Comparison of ENCODE assay signal across 29 mouse cellular contexts in genomic region chr4:43020876-43021275, GRCm38 (mm10). TPM values are rescaled to one million over a fixed set of nuclear protein-coding genes. Genes with fewer than 3 reads are reported as not detected.
DNase-seq lines count a peak whose midpoint lies in the region; ATAC-seq and TF ChIP-seq lines count a peak whose summit lies in the region.
"Had no signal": no experiment of that assay in that cellular context is flagged by ENCODE, and none has a peak within 500 bp of the region (broad histone marks: within the 10 kb centered on the region; RNA-seq: fewer than 3 reads in every experiment).

No protein-coding gene starts in this region.

- H3K9me3 ChIP-seq in midbrain, embryonic 11.5 days (ENCODE audit: control insufficient read depth, low read length) = no peaks in the 10 kb centered on the region
- H3K9me3 ChIP-seq in midbrain, embryonic 13.5 days = no peaks in the 10 kb centered on the region
- H3K9me3 ChIP-seq in ES-Bruce4 (replicated peaks; ENCODE audit: control insufficient read depth, insufficient read depth, low read length, poor library complexity, severe bottlenecking) = no peaks in the 10 kb centered on the region
- H3K9me3 ChIP-seq in G1E (replicated peaks) = no peaks in the 10 kb centered on the region
- H3K9me3 ChIP-seq: embryonic facial prominence, embryonic 12.5 days; embryonic facial prominence, embryonic 15.5 days; forebrain, embryonic 12.5 days; forebrain, embryonic 15.5 days; heart, embryonic 10.5 days; heart, embryonic 13.5 days; hindbrain, embryonic 12.5 days; intestine, embryonic 15.5 days had no signal

- TF ChIP-seq CTCF in ES-Bruce4 (IDR thresholded peaks at IDR 0.05; ENCODE audit: low read depth, low read length) (peak; percentile 37), G1E (IDR thresholded peaks at IDR 0.05; ENCODE audit: low read depth, low read length) (no peak)

- TF ChIP-seq EP300 in ES-Bruce4 (IDR thresholded peaks at IDR 0.05; ENCODE audit: insufficient read depth, low read depth, low read length) = no peak

- H3K27me3 ChIP-seq in midbrain, embryonic 11.5 days (ENCODE audit: control insufficient read depth, insufficient read depth, low read length) = no peaks in the 10 kb centered on the region
- no peaks in the 10 kb centered on the region for H3K27me3 ChIP-seq in midbrain, embryonic 13.5 days
- no peaks in the 10 kb centered on the region for H3K27me3 ChIP-seq in ES-Bruce4 (ENCODE audit: control insufficient read depth, insufficient read depth, low read length, poor library complexity, severe bottlenecking)
- H3K27me3 ChIP-seq in G1E (ENCODE audit: insufficient read depth, low read length) = peaks cover 2% of the 10 kb centered on the region; the same call in 1 of the 2 replicates
- H3K27me3 ChIP-seq: CH12.LX; embryonic facial prominence, embryonic 12.5 days; embryonic facial prominence, embryonic 15.5 days; forebrain, embryonic 12.5 days; forebrain, embryonic 15.5 days; heart, embryonic 13.5 days; hindbrain, embryonic 12.5 days; intestine, embryonic 15.5 days; Patski had no signal

- H3K4me1 ChIP-seq in midbrain, embryonic 11.5 days (ENCODE audit: control insufficient read depth, insufficient read depth, low read length) = peaks cover 9% of the 10 kb centered on the region
- H3K4me1 ChIP-seq in midbrain, embryonic 13.5 days (replicated peaks) = peaks cover 20% of the 10 kb centered on the region
- peaks cover 2% of the 10 kb centered on the region for H3K4me1 ChIP-seq in ES-Bruce4 (ENCODE audit: control insufficient read depth, insufficient read depth, low read length)
- H3K4me1 ChIP-seq in G1E (ENCODE audit: insufficient read depth, low read depth, low read length) = peaks cover 60% of the 10 kb centered on the region

- no peak overlapping the region for H3K4me3 ChIP-seq in midbrain, embryonic 11.5 days (ENCODE audit: low read depth, low read length)
- no peak overlapping the region for H3K4me3 ChIP-seq in midbrain, embryonic 13.5 days (replicated peaks)
- H3K4me3 ChIP-seq in ES-Bruce4 (ENCODE audit: low read depth, low read length) (no peak overlapping the region), G1E (ENCODE audit: low read depth, low read length) (peak overlapping the region; percentile 64; the same call in 1 of the 2 replicates)
- H3K4me3 ChIP-seq: embryonic facial prominence, embryonic 12.5 days; embryonic facial prominence, embryonic 15.5 days; erythroblast, embryonic 14.5 days; forebrain, embryonic 12.5 days; forebrain, embryonic 15.5 days; heart, adult 2 months; heart, embryonic 10.5 days; heart, embryonic 13.5 days; hindbrain, embryonic 12.5 days; intestine, embryonic 15.5 days had no signal

- WGBS in midbrain, embryonic 11.5 days = 80% methylated on average over 16 of the region's 16 CpGs
- WGBS in midbrain, embryonic 13.5 days = 86% methylated on average over 16 of the region's 16 CpGs

- no peak overlapping the region for H3K27ac ChIP-seq in midbrain, embryonic 11.5 days (ENCODE audit: low read depth, low read length)
- H3K27ac ChIP-seq in midbrain, embryonic 13.5 days = no peak overlapping the region
- H3K27ac ChIP-seq in ES-Bruce4 (ENCODE audit: insufficient read depth, low read length) = no peak overlapping the region; the same call in 1 of the 2 replicates
- H3K27ac ChIP-seq: embryonic facial prominence, embryonic 12.5 days; embryonic facial prominence, embryonic 15.5 days; forebrain, embryonic 12.5 days; forebrain, embryonic 15.5 days; heart, adult 2 months; heart, embryonic 10.5 days; heart, embryonic 13.5 days; hindbrain, embryonic 12.5 days; intestine, embryonic 15.5 days had no signal

- no peak overlapping the region for H3K9ac ChIP-seq in midbrain, embryonic 11.5 days (ENCODE audit: low read length)
- no peak overlapping the region for H3K9ac ChIP-seq in midbrain, embryonic 13.5 days (replicated peaks)
- H3K9ac ChIP-seq in ES-Bruce4 (ENCODE audit: low read depth, poor library complexity, severe bottlenecking) = peak overlapping the region; percentile 21; the same call in 1 of the 2 replicates
- H3K9ac ChIP-seq: embryonic facial prominence, embryonic 12.5 days; embryonic facial prominence, embryonic 15.5 days; forebrain, embryonic 12.5 days; forebrain, embryonic 15.5 days; heart, embryonic 13.5 days; hindbrain, embryonic 12.5 days; intestine, embryonic 15.5 days had no signal

- no peak overlapping the region for H3K4me2 ChIP-seq in midbrain, embryonic 11.5 days
- H3K4me2 ChIP-seq in midbrain, embryonic 13.5 days (replicated peaks) = no peak overlapping the region
- H3K4me2 ChIP-seq: embryonic facial prominence, embryonic 12.5 days; embryonic facial prominence, embryonic 15.5 days; forebrain, embryonic 12.5 days; forebrain, embryonic 15.5 days; heart, embryonic 13.5 days; hindbrain, embryonic 12.5 days; intestine, embryonic 15.5 days had no signal

- H3K36me3 ChIP-seq in midbrain, embryonic 11.5 days (ENCODE audit: control insufficient read depth, insufficient read depth, low read length) = peaks cover 18% of the 10 kb centered on the region
- peaks cover 74% of the 10 kb centered on the region for H3K36me3 ChIP-seq in midbrain, embryonic 13.5 days
- peaks cover 32% of the 10 kb centered on the region for H3K36me3 ChIP-seq in ES-Bruce4 (ENCODE audit: control insufficient read depth, insufficient read depth, low read length, poor library complexity, severe bottlenecking)
- peaks cover 85% of the 10 kb centered on the region for H3K36me3 ChIP-seq in G1E (replicated peaks)

- no peak for TF ChIP-seq POLR2A in ES-Bruce4 (IDR thresholded peaks at IDR 0.05; ENCODE audit: insufficient read depth, low read length)

- peak; percentile 44 for DNase-seq in midbrain, embryonic 11.5 days (ENCODE audit: low spot score, missing footprints)
- DNase-seq in G1E (ENCODE audit: low spot score) (no peak), ZHBTc4 (ENCODE audit: low read depth, low spot score) (peak; percentile 59)
- DNase-seq in kidney, adult 11 months = no peak
- no peak for DNase-seq in embryo, embryonic 9.5 days (ENCODE audit: extremely low spot score)
- no peak for DNase-seq in retina, postnatal 1 day
- DNase-seq: adrenal gland, adult 8-10 months; adrenal gland, postnatal 36 days; B cell, adult 2 months; cerebellum, adult 9-10 months; gastrocnemius, postnatal 25 days; heart, adult 2 months; heart, postnatal 14 days; kidney, adult 18-20 months had no signal

- ATAC-seq in midbrain, embryonic 11.5 days (ENCODE audit: low FRiP score) = no peak
- no peak for ATAC-seq in midbrain, embryonic 13.5 days
- no peak for ATAC-seq in G1E (ENCODE audit: extremely low read depth, insufficient number of reproducible peaks, low FRiP score, poor library complexity, severe bottlenecking)
- ATAC-seq: activated CD4-positive, CD25-positive, alpha-beta regulatory T cell, adult 4 months; forebrain, embryonic 15.5 days; hindbrain, embryonic 16.5 days; intestine, embryonic 15.5 days; Patski had no signal

RNA-seq across cellular contexts. Expression of gene Pigo, which starts 4.7 kb away (rescaled TPM):
- polyA plus RNA-seq in midbrain, embryonic 11.5 days (2014; fragmentation: Nextera tagmentation; extraction: Ambion mirVana) = 16.2 and 16.4 TPM in 2 replicates
- polyA plus RNA-seq in midbrain, embryonic 13.5 days (2015; fragmentation: Nextera tagmentation; extraction: Ambion mirVana) = 25.3 and 29.9 TPM in 2 replicates
- polyA plus RNA-seq in ES-Bruce4 (2011; ENCODE audit: insufficient read depth, insufficient read length, low read depth, missing spikeins) = 22.3 and 25.5 TPM in 2 replicates
- total RNA-seq in G1E (2014; fragmentation: Nextera tagmentation) = 11.8 and 17.2 TPM in 2 replicates
- 9.4 and 9.7 TPM in 2 replicates for total RNA-seq in G1E (2017)
- 11.2 and 11.6 TPM in 2 replicates for polyA plus RNA-seq in G1E (2012)

RNA-seq across cellular contexts. Expression of gene Fancg, which starts 10.6 kb away (rescaled TPM):
- 21.4 and 22.0 TPM in 2 replicates for polyA plus RNA-seq in midbrain, embryonic 11.5 days (2014; fragmentation: Nextera tagmentation; extraction: Ambion mirVana)
- 17.0 and 18.7 TPM in 2 replicates for polyA plus RNA-seq in midbrain, embryonic 13.5 days (2015; fragmentation: Nextera tagmentation; extraction: Ambion mirVana)
- 12.8 and 13.8 TPM in 2 replicates for polyA plus RNA-seq in ES-Bruce4 (2011; ENCODE audit: insufficient read depth, insufficient read length, low read depth, missing spikeins)
- 15.2 and 16.8 TPM in 2 replicates for total RNA-seq in G1E (2014; fragmentation: Nextera tagmentation)
- 12.9 and 18.7 TPM in 2 replicates for total RNA-seq in G1E (2017)
- 4.3 and 9.4 TPM in 2 replicates for polyA plus RNA-seq in G1E (2012)

RNA-seq across cellular contexts. Expression of gene Stoml2, which starts 10.6 kb away (rescaled TPM):
- 365 TPM in 2 replicates for polyA plus RNA-seq in midbrain, embryonic 11.5 days (2014; fragmentation: Nextera tagmentation; extraction: Ambion mirVana)
- 245 and 253 TPM in 2 replicates for polyA plus RNA-seq in midbrain, embryonic 13.5 days (2015; fragmentation: Nextera tagmentation; extraction: Ambion mirVana)
- polyA plus RNA-seq in ES-Bruce4 (2011; ENCODE audit: insufficient read depth, insufficient read length, low read depth, missing spikeins) = 177 and 187 TPM in 2 replicates
- total RNA-seq in G1E (2014; fragmentation: Nextera tagmentation) = 191 and 233 TPM in 2 replicates
- 157 and 170 TPM in 2 replicates for total RNA-seq in G1E (2017)
- polyA plus RNA-seq in G1E (2012) = 145 and 169 TPM in 2 replicates

RNA-seq across cellular contexts. Expression of gene Vcp, which starts 20.6 kb away (rescaled TPM):
- 635 and 667 TPM in 2 replicates for polyA plus RNA-seq in midbrain, embryonic 11.5 days (2014; fragmentation: Nextera tagmentation; extraction: Ambion mirVana)
- polyA plus RNA-seq in midbrain, embryonic 13.5 days (2015; fragmentation: Nextera tagmentation; extraction: Ambion mirVana) = 560 and 579 TPM in 2 replicates
- 384 and 390 TPM in 2 replicates for polyA plus RNA-seq in ES-Bruce4 (2011; ENCODE audit: insufficient read depth, insufficient read length, low read depth, missing spikeins)
- 132 and 136 TPM in 2 replicates for total RNA-seq in G1E (2014; fragmentation: Nextera tagmentation)
- total RNA-seq in G1E (2017) = 211 and 261 TPM in 2 replicates
- 223 and 236 TPM in 2 replicates for polyA plus RNA-seq in G1E (2012)

RNA-seq across cellular contexts. Expression of gene Fam214b, which starts 25.1 kb away (rescaled TPM):
- polyA plus RNA-seq in midbrain, embryonic 11.5 days (2014; fragmentation: Nextera tagmentation; extraction: Ambion mirVana) = 23.3 and 24.4 TPM in 2 replicates
- polyA plus RNA-seq in midbrain, embryonic 13.5 days (2015; fragmentation: Nextera tagmentation; extraction: Ambion mirVana) = 45.4 and 55.2 TPM in 2 replicates
- polyA plus RNA-seq in ES-Bruce4 (2011; ENCODE audit: insufficient read depth, insufficient read length, low read depth, missing spikeins) (11.0 and 13.2 TPM in 2 replicates), G1E (2012) (15.0 and 17.7 TPM in 2 replicates)
- total RNA-seq in G1E (2014; fragmentation: Nextera tagmentation) (10.2 and 24.4 TPM in 2 replicates), G1E (2017) (12.6 and 17.8 TPM in 2 replicates)

Comparison
In these comparisons a context has a peak if more than half of its experiments do, and no peak if none do; other contexts are left out.
1. DNase-seq: peak in midbrain, embryonic 11.5 days (single experiment) and ZHBTc4 (single experiment); none in G1E (single experiment), kidney, adult 11 months (single experiment), embryo, embryonic 9.5 days (single experiment) and retina, postnatal 1 day (single experiment).